Mouse (Mus musculus): ENCODE measurements around the gene Ube2m.
A peak's percentile ranks its signal among the peaks of the same experiment; 100 is the strongest.

The Ube2m gene

GRCm38 (mm10) chr7:13037901-13038555 is at the start of gene Ube2m:
TSS of gene Ube2m (minus strand) at chr7:13038275.
- DNase-seq (ENCODE audit: low read depth, low spot score): peak; percentile 98

GRCm38 (mm10) chr7:13072293-13072692 is 34.2 kb upstream of the Ube2m start:
- no peak for DNase-seq (ENCODE audit: low read depth, low spot score)

- DNase-seq (ENCODE audit: low read depth, low spot score): peak; percentile 39
These were observed 25.3 kb upstream of the Ube2m start for GRCm38 (mm10) chr7:13063399-13063798.

- no peak for DNase-seq (ENCODE audit: low read depth, low spot score)
These were observed 21.5 kb upstream of the Ube2m start for GRCm38 (mm10) chr7:13059536-13059935.

GRCm38 (mm10) chr7:13056913-13057700 is 19.0 kb upstream of the Ube2m start:
- DNase-seq (ENCODE audit: low read depth, low spot score): no peak

GRCm38 (mm10) chr7:13054287-13055010 is 16.4 kb upstream of the Ube2m start, which contains the start of gene Mzf1:
TSS of gene Mzf1 (minus strand) at chr7:13054764.
- peak; percentile 97 for DNase-seq (ENCODE audit: low read depth, low spot score)

GRCm38 (mm10) chr7:13053961-13054286 is 15.8 kb upstream of the Ube2m start:
- DNase-seq (ENCODE audit: low read depth, low spot score): no peak

GRCm38 (mm10) chr7:13053501-13053900 is 15.4 kb upstream of the Ube2m start:
- DNase-seq (ENCODE audit: low read depth, low spot score): no peak

GRCm38 (mm10) chr7:13053001-13053400 is 14.9 kb upstream of the Ube2m start:
- no peak for DNase-seq (ENCODE audit: low read depth, low spot score)

- DNase-seq (ENCODE audit: low read depth, low spot score): peak; percentile 78
These were observed 8.0 kb upstream of the Ube2m start for GRCm38 (mm10) chr7:13046084-13046483.

GRCm38 (mm10) chr7:13044254-13044625 is 6.2 kb upstream of the Ube2m start:
- no peak for DNase-seq (ENCODE audit: low read depth, low spot score)

- DNase-seq (ENCODE audit: low read depth, low spot score): peak; percentile 28
These were observed 5.6 kb upstream of the Ube2m start for GRCm38 (mm10) chr7:13043445-13044253.

- DNase-seq (ENCODE audit: low read depth, low spot score): no peak
These were observed 5.0 kb upstream of the Ube2m start for GRCm38 (mm10) chr7:13043120-13043444.

- DNase-seq (ENCODE audit: low read depth, low spot score): no peak
These were observed 4.4 kb upstream of the Ube2m start for GRCm38 (mm10) chr7:13042511-13042910.

GRCm38 (mm10) chr7:13041256-13041655 is 3.2 kb upstream of the Ube2m start:
- no peak for DNase-seq (ENCODE audit: low read depth, low spot score)

GRCm38 (mm10) chr7:13039181-13039580 is 1.1 kb upstream of the Ube2m start:
- DNase-seq (ENCODE audit: low read depth, low spot score): no peak

GRCm38 (mm10) chr7:13038621-13039169 is 620 bp upstream of the Ube2m start:
- DNase-seq (ENCODE audit: low read depth, low spot score): no peak

- DNase-seq (ENCODE audit: low read depth, low spot score): no peak
These were observed 709 bp downstream of the Ube2m start for GRCm38 (mm10) chr7:13037366-13037765.

GRCm38 (mm10) chr7:13036806-13037205 is 1.3 kb downstream of the Ube2m start:
- no peak for DNase-seq (ENCODE audit: low read depth, low spot score)

- DNase-seq (ENCODE audit: low read depth, low spot score): no peak
These were observed 2.7 kb downstream of the Ube2m start for GRCm38 (mm10) chr7:13035211-13035855.
